Mouse (Mus musculus) T-helper 2 cell (primary cell): ENCODE measurements at regions not wholly inside any gene's neighbourhood (a gene's known extent, or its start where the extent isn't known, plus 50 kb on each side); places are given as distances from the start of the nearest gene placed in this dataset.

Source experiments
- in situ Hi-C: fragments of 300-600 bp; cut with MboI, MseI; formaldehyde crosslinking; loops from one replicate; pipeline ENCODE4 v1.15.1; 2025; ENCODE audit warnings: high pct_unique_total_duplicates

DNA sequence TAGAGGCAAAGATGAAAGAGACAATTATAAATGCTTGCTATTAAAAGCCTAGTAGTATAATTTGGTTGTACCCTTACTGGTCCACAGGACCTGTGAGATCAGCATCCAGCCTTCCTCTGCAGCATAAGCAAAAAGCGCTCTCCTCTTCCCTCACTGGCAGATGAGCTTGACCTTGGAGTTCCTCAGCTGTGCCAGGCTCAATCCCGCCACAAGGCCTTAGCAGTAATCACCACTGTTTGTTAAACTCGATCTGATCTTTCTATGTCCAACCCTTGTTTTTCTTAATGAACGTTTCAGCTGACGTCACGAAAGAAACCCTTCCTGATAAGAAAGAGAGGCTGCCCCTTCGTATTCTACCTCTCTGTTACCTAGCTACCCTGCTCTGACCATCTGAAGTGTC, 183.5 kb downstream of the Ifng start:
- in situ Hi-C loops = no loop called here

DNA sequence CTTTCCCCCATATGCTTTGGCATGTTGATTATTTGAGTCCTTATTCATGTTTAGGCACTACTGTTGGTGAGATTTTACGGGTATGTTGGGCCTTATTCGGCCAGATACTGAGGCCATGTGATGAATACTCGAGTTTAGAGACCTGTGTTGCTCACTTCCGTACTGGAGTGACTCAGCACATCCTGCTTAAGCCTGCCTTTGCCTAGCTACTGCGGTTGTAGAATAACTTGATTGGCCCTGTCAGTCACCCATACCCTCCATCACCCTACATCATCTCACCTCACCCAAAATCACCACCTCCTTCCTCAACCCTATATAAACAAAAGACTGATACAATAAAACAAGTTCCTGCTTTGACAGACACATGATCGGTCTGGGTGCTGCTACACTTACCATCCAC, 187.2 kb downstream of the Ifng start:
- in situ Hi-C loops = no loop called here

DNA sequence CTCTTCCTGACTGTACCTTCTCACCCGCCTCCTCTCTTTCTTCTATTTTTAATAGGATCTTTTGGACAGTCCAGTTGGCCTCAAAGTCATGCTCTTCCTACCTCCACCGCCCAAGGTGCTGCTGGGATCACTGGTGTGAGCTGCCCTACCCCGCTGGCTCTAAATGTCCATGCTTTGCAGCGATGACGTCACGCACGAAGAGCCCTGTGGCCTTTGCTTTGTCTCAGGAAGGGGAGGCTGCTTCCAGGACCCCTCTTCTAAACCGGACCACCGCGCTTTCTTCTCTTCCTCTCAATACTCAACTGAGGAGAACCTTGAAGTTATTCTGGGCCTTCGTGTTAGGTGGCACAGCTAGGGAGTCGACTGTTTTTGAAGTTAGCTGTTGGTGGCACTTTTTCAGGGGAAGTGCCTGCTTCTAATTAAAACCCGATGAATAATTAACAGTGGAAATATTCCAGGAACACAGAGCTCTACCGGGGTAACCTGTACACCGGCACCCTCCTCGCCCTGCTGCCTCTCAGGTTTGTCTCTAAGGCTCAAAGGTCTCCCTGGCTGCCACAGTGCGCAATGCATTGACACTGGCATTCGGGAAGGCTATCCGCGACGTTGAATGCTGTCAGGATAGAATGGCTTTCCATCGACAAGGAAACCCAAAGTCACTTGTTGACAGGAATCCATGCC, 188.7 kb downstream of the Ifng start:
- in situ Hi-C loops = no loop called here

DNA sequence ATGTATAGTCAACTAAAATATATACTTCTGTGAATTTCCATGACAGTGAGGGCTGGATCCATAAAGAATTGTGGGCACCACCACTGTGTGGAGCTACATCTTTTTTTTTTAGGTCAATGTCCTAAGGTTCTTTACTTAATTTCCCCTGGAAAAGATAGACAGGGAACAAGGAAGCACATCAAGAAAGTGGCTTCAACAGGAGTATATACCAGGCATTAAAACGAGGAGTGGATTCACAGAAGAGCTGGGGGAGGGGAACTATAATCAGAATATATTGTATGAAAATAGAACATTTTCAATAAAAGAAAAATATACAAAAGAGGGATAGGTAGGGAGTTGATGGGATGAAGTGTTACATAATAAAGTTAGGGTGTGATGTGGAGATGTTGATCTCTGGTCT, 190.9 kb downstream of the Ifng start:
- in situ Hi-C loops = no loop called here

DNA sequence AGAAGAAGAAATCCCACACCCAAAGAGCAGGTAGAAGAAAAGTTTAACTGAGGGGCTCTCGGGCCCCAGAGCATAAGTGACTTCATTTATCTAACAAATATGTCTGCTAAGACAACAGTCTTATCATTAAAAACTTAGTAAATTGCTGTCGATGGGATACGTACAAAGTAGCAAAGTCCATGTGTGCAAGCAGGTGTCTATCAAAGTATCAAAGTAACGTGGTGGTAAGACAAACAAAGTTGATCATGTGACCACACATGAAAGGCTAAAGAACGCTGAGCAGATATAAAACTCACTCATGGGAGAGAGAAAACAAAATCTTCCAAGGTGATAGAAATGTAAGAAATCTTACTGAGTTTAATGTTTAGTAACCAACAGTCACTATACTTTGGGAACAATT, 191.3 kb downstream of the Ifng start:
- in situ Hi-C loops = no loop called here

DNA sequence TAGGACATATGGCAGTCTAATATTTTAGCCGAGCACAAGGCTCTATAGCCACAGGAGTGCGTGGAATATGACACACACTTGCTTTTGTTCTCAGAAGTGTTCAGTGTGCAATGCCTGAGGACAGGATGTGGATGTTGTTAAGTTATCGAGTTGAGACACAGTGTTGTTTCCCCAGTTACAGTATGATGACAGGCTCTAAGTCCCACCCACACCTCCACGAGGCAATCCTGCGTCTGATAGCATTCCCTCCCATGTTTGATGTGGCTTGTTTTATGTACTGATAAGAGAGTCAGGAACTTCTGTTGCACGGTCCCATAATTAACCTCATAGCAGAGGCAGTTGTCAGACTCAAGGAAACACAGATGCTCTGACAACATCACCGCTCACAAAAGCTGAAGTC, 192.6 kb downstream of the Ifng start:
- in situ Hi-C loops = no loop called here

DNA sequence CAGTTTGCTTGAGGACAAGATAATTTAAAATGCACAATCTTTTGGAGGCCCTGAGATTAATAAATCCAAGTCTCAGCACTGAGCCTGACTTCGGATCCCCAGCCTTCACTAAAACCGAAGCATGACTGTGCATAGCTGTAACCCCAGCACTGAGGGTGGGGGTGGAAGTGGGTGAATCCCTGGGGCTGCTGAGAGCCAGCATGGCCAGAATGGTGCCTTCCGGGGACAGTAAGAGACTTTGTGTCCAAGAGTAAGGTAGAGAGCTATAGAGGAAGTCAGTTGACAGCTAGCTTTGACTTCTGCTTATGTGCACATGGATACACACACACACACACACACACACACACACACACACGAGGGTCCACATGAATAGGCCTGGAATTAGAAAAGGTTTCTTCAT, 198.3 kb downstream of the Ifng start:
- in situ Hi-C loops = no loop called here

DNA sequence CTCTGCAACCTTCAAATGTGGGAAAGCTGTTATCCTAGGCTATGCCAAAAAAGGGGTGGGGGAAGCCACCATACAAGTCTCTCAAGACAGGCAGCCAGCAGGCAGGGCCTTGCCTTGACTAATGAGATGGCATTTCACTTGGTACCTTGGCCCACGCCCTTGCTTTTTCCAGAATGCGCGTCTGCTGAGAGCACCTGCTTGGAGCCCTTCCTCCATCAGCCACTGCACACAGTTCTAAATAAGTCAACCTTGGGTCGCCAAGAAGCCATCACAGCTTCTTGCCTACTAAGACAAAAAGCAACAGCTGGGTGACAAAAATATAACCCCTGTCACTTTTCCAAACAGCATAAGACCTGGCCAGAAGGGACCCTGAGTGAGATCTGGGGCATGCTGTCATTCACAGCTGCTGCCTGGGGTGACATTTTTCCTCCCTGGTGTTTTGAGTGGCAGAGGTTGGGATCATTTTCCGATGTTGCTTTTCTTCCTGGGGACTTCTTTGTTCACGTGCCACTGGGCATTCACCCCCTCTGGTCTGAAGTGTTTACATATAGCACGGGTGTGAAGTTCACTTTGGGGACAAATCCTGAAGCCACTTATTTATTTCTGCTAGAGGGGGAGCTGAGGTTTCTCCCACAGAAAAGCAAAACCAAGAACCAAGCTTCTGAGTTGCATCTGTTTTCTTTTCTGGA, 199.4 kb downstream of the Ifng start:
- in situ Hi-C loops = no loop called here

DNA sequence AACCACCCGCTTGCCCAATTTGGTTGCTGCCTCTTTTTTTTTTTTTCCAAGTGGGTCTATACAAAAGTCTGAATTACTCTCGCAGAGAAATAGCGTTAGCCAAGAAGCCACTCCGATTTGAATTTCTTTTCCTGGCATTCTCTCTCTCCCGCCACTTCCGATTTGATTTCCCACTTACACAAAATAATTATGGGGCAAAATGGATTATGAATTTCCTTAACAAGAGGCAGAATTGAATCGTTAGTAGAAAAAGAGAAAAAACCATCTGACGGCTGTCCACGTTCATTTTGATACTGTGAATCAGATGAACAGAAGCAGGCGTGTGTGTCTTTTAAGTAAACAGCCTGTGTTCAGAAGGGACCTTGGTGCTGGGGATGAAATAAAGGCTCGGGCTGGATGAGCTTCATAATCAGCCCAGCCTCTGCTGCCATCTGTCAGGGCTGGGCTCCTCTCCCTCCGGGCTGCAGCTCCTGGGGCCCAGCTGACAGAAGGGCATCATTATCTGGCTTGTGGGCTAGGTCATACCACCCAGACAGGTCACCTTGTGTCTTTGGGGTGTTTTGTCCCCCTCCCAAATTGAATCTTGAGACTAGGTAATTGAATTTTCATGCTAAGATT, 200.1 kb downstream of the Ifng start:
- in situ Hi-C loops = no loop called here

DNA sequence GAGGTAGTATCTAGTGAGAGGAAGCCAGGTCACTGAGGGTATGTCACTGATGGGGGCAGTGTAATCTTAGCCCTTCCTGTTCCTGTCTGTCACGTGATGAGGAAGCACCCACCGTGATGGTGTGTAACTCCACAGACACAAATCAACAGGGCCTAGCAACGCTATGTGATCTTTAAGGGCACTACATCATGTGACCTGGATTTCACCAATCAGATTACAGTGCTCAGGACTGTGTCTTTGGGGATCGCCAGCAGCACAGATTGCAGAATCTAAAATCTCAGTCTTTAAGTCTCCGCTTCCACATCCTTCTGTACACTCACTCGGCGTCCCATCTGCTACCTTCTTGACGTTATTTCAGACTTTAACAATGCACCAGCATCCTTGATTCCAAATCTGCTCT, 202.8 kb downstream of the Ifng start:
- in situ Hi-C loops = no loop called here

DNA sequence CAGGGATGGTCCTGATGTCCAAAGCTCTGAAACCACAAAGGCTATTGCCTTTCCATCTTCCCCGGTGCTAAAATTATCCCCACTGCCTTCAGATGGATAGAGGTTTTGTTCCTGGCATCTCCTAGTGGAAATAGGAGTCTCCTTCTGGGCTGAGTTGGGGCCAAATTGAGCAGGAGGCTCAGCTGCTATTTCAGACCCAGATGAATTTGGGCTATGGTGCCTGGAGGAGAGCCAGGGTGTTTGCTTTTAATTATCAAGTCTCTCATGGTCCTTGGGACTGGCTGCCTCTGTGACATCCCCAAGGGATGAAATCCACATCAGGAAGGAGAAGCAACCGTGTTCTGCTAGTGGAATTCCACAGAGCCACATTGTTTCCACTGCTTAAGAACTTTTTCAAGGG, 207.3 kb downstream of the Ifng start:
- in situ Hi-C loops = no loop called here

DNA sequence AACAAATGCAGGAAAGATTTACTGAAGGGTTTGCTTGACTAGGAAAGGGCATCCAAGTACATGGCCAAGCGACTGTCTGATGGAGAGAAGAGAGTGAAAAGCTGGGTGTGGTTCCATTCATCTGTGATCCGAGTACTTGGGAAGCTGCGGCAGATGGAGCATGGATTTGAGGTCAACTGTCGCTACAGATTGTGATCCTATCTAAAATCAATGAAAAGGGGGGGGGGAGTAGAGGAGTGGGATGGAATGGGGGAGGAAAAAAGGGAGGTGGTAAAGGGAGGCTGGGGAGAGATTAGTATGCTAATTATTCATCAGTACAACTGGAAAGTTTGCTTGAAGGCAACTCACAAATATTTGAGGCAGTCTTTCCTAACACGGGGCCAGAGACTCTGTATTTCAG, 213.4 kb downstream of the Dyrk2 start:
- in situ Hi-C loops = no loop called here

DNA sequence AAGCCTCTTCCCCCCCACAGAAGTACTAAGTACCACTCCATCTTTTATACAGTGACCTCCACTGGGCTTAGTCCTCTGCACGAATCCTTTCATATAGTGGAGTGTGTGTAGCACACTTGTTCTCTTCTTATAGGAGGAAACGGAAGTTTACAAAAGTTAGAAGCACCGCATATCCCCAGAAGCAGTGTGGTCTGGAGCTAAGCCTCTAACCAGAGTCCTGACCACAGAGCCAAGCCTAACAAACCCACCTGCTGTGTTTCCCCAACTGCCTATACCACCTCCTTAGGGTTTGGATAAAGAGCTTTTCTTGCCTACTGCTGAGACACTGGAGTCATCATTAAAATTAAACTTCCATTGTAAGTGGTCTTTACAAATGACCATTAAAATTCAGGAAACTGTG, 204.0 kb downstream of the Dyrk2 start:
- in situ Hi-C loops = no loop called here

DNA sequence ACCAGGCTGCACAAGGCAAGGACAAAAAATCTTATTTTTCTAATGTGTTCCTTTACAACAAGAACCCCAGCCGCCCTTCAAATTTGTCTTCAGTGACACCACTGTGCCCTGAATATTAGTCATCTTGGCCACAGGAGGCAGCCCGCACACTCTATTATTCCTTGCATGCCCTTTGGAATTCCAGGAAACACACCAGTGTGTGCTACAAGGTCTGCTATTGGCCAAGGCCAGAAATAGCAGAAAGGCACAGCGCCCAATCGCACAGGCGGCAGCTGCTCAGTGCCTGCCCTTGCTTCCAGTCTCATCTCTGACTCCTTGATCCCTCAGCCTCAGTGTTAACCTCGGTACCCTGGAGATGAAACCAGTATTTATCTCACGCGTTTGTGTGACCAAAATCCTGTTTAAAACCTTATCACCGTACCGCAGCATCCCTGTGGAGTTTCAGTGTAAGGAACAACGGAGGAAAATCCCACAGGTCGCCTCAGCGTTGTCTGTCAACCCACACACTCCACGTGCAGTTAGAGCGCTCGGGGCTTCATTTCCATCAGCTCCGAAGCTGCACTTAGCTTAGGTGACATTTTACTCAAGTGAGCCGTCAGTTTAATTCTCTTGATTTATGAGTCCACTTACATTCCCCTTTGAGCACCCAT, 194.1 kb downstream of the Dyrk2 start:
- in situ Hi-C loops = no loop called here

DNA sequence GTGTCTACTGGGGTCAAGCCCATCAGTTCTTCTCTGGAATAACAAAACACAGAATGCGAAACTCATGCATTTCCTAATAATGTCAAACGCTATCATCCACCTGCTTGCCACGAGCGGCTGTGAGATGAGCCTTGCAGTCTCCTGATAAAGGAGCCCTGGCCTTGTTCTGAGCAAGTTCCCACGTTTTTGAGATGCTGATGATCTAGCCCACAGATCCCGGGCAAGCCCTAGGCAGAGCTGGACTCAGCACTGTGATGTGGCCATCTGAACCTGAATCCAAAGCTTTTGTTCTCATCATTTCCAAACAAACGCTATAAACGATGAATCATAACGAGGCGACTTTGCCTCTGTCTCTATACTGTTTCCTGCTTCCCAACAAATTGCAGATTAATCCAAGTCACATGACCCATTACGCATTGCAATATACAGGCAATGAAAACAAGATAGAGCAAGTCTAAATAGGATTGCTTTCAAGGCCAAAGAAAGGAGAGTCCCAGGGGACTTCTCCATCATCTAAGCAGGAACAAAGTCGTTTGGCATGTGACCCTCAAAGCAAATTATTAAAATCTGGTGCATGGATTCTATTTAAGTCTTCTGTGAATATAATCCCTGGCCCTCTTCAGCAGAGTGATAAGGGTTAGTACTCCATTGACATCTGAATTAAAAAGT, 191.1 kb downstream of the Dyrk2 start:
- in situ Hi-C loops = no loop called here

DNA sequence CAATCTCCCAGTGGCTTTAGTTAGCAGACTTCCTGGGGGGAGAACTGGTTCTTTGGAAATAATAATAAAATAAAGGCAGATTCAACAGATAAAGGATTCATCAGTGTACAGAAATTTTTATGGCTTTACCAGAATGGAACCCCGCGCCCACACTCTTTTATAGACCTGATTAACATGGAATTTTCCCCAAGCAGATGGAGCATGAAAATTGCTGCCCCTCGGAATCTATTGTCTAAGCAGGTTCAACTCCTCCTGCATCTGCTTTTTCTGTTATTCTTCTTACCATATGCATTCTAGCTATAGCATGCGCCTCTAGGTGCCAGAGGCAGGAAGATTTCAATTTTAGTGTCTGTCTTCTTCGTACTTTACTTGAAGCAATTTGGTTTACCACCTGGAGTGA, 190.5 kb downstream of the Dyrk2 start:
- in situ Hi-C loops = no loop called here

DNA sequence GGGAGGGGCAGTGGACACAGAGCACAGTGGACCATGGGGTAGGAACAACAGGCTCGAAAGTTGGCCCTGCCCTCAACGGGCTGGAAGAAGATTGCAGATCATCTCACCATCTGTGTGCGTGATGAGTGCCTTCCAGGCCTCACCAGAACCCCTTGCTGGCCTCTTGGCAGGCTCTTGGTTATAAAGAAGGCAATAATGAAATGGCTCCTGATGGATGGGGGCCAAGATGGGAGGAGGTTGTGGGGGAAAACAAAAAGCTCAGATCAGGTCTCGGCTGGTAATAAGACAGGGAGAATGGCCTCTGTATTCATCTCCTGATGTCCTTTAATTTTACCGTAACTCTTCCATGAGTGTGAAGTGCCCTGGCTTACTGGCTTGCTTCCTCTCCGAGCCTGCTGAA, 189.1 kb downstream of the Dyrk2 start:
- in situ Hi-C loops = loop anchor here (10.0 kb wide), 1 partner anchor 994 kb away; no protein-coding TSS in a partner anchor

DNA sequence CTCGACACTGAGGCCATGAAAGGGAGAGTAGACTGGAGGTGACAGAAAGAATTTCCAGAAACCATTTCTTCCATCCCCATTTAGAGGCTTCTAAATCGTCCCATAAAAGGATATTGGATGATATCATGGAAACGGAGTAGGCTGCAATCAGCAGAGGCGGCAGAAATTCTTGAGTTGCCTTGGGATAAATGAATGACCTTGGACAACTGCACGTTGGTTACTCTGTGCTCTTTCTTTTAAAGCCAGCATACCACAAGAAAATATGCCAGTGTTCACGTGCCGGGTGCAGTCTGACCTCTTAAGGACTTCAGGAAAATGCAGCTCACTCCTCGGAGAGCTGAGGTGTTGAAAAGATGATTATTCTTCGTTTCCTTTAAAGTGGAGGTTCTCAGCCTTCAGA, 186.7 kb downstream of the Dyrk2 start:
- in situ Hi-C loops = loop anchor here (10.0 kb wide), 1 partner anchor 991 kb away; no protein-coding TSS in a partner anchor

DNA sequence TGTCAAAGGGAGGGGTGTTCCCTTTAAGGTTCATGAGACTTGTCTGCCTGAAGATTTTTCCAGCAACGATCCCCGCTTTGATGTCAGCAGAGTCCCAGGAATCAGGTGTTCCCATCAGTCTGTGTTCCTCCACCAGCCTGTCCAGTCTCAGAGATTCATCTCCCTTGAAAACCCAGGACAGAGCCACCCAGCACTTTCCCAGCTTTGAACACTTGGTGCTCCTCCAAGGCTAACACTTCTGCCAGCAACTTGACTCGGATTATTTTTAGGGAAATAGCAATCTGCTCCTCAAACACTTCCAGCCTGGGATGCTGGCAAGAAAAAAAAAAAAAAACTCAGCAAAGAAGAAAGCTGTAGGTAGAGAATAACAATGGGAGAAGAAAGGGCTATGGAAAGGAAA, 170.7 kb downstream of the Dyrk2 start:
- in situ Hi-C loops = no loop called here

DNA sequence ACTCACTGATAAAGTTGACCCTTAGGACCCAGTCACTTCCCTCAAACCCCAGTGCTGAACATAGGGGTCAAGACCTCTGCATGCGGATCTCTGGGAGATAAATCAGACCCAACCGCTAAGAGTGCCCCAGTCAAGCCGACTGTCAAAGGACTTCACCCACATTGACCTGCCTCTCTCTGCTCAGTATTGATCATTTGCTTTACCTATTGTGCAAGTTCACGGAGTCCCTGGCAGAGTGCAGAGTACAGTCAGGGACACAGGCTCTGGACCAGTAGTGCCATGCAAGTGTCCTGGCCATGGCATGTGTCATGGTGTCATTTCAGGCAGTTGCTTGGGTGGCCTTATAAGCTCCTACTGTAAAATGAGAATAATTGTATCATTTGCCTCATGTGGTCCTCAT, 169.9 kb downstream of the Dyrk2 start:
- in situ Hi-C loops = no loop called here

DNA sequence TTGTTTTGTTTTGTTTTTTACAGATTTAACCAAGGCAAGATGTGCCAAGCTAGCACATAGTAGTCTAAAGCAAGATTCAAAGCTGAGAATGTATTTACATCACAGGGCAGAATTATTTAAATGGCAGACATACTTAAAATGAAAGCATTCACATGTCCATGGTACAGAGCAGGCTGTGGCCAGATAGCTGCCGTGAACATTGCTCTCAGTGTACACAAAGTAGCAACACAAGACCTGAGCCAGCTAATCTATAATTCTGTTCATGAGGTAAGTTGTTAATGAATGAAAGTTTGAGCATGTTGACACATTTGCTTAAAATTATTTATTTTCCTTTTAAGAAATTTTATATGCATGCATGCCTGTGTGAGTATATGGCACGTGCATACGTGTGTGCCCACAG, 164.0 kb downstream of the Dyrk2 start:
- in situ Hi-C loops = no loop called here

DNA sequence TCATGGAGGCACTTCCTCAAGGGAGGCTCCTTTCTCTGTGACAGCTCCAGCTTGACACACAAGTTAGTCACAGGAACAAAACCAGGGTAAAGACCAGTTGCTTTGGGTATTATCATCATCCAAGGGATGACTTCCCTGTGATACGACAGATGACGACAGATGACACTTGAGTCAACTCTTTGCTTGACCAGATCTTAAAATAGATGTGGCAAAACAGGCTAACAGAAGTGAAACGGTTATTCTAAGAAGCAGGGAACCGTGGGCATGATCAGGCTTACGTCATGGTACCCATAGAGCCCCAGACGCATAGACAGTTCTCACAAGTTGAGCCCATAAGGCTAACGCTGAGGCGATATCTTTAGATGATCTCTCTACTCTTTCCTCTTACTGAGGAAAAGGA, 160.3 kb downstream of the Dyrk2 start:
- in situ Hi-C loops = no loop called here
